Mouse (Mus musculus): ENCODE data around the gene Rapgef4. TPM values are rescaled to one million over a fixed set of nuclear protein-coding genes. Genes with fewer than 3 reads are reported as not detected.
"Not testable (repeated sequence)": the region's sequence is repeated elsewhere in the genome, so short reads cannot be mapped to it uniquely, and the experiment has no call there.

Gene Rapgef4
- total RNA-seq, 2 experiments from 2014 or later = 207 to 220 TPM

DNA sequence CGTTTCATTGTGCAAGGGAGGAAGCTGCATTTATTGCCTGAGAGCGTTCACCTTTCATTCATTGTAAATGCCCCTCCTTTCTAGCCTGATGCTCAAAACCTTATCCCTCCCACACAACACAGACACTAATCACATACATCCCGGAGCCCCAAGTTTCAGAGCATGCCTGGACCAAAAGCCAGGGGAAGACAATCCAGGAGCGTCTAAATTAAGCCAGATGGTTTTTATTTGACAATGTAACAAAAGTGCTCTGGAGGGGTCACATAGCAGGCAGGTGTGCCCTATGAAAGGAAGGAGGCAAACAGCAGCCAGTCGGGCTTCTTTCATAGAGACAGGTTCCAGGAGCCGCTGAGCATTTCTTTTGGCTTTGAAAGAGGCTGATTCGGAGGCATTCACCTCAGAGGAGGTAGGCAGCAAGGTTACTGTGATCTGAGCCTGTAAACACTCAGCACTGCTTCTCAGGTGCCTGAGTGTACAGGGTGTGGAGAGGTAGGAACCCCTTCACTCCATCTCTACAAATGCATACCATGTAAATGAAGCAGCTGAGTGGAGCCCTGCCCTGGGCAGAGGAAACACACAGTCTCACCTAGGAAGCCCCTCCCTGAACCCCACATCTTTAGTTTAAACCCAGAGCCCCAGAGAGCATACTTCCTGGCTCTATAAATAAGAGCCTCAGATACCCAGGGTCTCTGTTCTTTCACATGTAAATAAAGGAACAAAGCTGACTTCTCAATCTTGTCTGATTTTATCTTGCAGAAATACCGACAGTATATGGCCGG lies 155.6 kb downstream of the Rapgef4 start:
- intact Hi-C loops (cut with DNase I) = no loop called here
- DNase-seq (ENCODE audit: low spot score in 2 of 2) = no peak

DNA sequence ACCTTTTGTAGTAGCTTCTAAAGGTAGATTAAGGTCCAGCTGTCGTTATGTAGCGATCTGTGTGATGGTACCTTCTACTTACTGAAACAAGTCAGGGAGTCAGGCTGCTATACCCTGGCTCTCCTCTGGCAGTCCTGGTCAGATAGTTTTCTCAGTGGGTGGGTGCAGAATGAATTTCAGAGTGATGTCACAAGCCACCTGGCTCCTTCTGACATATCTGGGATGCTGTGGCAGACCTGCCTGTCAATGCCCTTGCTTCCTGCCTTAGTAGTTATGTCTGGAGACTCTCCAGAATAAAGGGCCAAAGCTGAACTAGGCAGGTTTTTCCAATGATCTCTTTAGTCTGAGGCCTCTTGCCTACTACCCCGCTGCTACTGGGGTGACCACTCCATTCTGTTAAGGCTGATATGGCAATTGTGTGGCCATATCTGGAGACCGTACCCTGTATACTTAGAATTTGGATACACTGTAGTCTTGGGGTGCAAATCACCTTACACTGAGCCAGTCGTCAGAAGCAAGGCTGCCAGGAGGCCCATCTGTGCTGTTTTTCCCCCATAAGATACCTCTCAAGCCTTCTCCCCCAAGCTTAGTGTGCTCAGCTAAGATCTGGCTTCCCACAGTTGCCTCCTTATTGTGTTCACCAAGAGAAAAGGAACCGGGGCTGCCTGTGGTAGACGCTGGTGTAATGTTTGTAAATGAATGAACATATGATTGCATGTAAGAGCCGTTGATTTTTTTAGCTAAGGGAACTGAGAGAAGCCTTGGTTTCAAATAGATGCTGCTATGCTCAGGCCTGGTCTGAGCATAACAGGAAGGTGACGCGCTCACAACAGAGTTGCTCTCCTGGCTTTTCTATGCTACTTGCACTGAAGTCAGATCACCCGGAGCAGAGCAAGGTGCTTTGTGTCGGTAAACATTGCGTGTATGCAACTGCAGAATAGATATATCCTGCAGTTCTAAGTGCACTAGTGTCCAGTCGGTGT lies 159.1 kb downstream of the Rapgef4 start:
- DNase-seq (ENCODE audit: low spot score in 2 of 2) = no peak
- intact Hi-C loops (cut with DNase I) = no loop called here

DNA sequence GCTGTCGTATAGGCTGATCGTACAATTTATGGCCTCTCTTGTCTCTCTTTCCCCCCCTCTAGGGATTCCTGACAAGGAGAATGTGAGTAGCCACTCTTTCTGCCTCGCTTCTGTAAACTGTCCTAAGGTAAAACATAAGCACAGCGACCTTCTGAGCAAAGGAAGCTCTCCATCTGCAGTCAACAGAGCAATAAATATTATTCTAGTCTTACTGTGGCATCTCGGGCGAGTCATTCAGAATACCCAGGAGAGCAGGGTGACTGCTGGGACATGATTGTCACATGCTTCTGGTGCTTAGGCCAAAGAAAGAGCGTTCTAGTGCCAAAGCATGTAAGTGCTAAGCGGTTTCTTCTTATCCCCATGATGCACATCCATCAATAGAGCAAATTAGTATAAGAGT lies 160.1 kb downstream of the Rapgef4 start:
- intact Hi-C loops (cut with DNase I) = no loop called here

DNA sequence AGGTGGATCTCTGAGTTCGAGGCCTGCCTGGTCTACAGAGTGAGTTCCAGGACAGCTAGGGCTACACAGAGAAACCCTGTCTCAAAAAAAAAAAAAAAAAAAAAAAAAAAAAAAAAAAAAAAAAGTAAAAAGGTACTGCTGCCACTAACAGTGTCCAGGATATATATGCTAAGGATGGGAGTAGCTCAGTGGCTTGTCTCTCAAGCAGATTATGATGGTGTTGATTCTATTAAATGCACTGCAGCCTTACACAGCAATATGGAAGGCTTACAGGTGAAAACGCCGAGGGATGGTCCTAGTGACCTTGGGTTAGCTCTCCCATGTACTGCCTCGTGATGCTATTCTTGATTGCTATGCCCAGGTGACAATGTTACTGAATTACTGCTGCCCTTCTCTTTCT lies 160.7 kb downstream of the Rapgef4 start:
- intact Hi-C loops (cut with DNase I); DNase-seq (ENCODE audit: low spot score in 2 of 2): not testable (repeated sequence)

More for the DNA sequence above, 160.1 kb downstream of the Rapgef4 start:
- no peak for DNase-seq (ENCODE audit: low spot score in 2 of 2)

DNA sequence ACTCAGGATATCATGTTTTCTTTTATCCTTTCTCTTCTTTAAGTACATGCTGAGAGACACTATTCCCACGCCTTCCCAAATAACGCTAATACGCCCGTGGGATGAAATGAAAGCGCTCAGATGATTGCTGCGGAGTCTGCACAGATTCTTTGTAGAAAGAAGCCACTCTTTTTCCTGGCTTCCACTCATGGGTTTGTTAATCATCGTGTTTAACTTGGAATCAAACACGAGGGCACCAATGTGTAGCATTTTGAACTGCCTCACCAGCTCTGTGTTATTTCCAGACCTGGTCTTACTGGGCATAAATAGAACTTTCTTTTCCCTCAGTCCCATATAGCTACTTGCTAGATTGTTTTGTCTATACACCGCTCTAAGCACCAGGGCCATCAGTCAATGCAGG lies 162.4 kb downstream of the Rapgef4 start:
- DNase-seq (ENCODE audit: low spot score in 2 of 2) = no peak
- intact Hi-C loops (cut with DNase I) = no loop called here

DNA sequence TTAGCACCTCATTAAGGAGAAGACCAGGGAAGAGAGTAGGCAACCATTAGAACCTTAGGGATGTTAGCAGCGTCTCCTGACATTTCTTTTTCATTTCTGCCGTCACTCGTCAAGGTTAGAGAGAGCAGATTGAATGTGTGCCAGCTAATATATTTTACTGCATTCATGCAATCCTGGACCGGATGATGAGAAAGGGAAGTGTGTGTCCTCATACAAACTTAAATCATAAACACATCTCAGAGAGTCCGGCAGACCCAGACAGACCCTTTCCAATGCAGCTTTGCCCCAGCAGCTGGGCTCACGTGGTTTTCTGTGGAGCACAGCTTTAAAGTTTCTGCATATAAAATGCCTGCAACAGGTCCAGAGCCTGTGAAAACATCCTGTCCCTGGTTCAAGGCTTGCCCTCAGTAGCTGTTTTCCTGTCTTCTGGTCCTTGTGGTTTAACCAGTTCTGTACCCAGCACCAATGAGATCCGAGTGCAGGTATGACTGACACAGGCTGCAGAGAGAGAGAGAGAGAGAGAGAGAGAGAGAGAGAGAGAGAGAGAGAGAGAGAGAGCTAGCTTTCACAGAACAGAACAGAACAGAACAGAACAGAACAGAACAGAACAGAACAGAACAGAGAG lies 163.6 kb downstream of the Rapgef4 start:
- DNase-seq (ENCODE audit: low spot score in 2 of 2) = no peak
- intact Hi-C loops (cut with DNase I) = loop anchor here (5.0 kb wide), 1 partner anchor 47 kb away; no protein-coding TSS in a partner anchor

DNA sequence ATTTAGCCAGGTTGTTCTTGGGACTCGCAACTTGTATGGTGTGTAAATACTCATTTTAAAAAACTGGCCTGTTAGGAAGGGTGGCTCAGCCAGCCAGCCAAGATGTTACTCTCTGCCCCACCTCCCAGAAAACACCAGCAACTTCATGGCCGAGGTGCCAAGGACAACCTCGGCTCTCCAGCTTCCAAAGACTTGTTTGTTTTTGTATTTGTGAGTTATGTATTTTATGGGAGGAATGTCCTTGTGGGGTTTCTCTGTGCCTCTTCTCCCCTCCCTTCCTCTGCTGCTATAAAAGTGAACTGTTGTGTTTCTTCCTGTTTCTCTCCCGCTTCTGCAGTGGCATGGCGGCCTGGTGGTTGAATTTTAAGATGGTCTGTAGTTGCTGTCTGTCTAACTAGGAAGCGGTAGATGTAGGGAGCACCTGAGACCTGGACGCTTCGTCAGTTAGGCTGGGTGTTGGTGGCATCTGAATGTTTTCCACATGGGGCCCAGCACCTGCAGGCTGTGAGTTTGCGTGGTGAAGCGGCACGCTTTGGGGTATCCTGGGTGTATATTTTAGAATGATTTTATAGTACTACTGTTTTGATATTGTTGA lies 164.3 kb downstream of the Rapgef4 start:
- no peak for DNase-seq (ENCODE audit: low spot score in 2 of 2)
- intact Hi-C loops (cut with DNase I) = loop anchor here (5.0 kb wide), 1 partner anchor 48 kb away; no protein-coding TSS in a partner anchor

DNA sequence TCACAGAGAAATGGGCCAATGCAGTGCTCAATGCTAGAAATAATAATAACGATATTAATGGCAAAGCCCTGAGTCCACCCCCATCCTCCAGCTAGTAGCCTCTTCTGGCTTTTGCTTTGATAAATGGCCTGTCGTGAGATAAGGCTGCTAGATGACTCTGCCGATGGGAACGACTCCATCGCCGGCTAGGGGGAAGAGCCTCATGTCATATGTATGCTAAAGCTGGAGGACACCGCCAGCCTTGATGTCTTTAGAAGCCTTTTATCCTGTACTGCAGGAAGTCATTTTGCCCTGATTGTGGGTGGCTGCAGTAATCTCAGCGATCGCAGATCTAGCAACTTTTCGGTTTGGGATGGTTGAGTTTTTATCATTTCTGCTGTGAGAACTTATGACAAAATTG lies 165.0 kb downstream of the Rapgef4 start:
- intact Hi-C loops (cut with DNase I) = loop anchor here (5.0 kb wide), 1 partner anchor 49 kb away; no protein-coding TSS in a partner anchor
- no peak for DNase-seq (ENCODE audit: low spot score in 2 of 2)

DNA sequence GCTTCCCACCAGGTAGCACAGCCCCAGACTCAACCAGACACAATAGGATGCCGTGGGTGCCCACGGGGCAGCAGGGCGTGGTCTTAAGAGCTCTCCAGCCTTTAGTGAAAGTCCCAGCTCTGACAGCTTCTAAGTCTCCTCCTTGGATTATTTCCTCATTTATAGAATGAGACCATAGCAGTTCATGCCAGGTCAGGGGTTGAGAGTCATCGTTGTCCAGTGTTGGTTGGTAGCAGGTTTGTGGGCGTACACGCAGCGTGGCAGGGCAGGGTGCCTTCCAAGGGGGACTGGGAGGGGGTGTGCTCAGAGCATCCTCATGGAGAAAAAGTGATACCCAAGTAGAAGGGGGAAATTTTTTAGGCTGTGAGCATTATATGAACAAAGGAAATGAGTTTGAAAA lies 166.2 kb downstream of the Rapgef4 start:
- intact Hi-C loops (cut with DNase I) = loop anchor here (5.0 kb wide), 1 partner anchor 50 kb away; no protein-coding TSS in a partner anchor
- no peak for DNase-seq (ENCODE audit: low spot score in 2 of 2)

DNA sequence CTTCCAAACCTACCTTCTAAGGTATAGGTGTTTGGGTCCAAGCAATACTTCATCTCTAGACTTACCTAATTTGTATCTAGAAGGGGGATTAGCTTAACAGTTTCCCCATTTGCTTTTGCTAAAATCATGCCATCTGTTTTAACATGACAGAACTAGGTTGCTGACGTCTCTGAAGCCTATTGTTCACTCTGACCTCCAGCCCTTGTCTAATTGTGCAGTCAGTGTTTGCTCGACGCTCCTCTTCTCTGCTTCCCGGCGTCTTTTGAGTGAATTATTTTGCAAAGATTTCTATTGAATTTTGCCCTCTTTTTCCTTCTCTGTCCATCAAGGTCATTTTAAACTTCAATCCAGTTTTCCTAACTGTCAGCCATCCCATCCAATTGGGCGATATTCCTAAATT lies 166.7 kb downstream of the Rapgef4 start:
- intact Hi-C loops (cut with DNase I) = loop anchor here (5.0 kb wide), 1 partner anchor 50 kb away; no protein-coding TSS in a partner anchor
- no peak for DNase-seq (ENCODE audit: low spot score in 2 of 2)

DNA sequence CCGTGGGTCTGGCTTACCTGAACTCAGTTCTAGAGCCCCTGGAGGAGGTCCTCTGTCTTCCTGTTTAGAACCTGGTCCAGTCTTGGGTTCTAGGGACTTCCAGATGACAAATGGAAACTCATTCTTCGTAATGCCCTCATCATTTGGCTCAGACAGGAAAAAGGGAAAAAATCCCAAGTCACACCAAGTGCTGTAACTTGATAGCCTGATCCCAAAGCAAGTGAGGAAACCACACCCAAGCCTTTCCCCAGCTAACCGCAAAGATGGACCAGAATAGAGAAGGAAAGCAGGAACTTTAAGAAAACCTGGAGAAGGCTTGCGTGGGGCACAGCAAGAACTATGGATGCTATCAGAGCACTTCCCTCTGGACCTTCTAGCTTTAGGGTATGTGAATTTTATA lies 167.6 kb downstream of the Rapgef4 start:
- intact Hi-C loops (cut with DNase I) = loop anchor here (1.0 to 5.0 kb wide), 2 partner anchors 51 to 110 kb away; no protein-coding TSS in a partner anchor
- DNase-seq (ENCODE audit: low spot score in 2 of 2) = no peak

DNA sequence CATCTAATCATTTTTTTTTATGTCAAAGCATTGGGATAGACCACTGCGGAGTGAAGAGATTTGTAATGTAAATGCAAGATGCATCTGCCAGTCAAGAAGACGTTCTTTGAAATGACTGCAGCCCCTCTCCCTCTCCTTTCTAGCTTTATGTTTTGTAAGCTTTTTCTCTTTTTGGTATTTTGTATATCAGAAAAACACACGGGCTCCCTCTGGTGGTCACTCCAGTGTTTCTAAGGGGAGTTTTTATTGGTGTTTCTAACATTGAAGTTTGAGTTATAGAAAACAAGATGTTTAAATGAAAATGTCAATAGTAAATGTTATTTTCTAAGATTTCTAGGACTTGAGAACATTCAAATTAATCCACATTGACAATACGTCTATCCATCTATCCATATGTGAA lies 168.0 kb downstream of the Rapgef4 start:
- peak; percentile 60 to 84 for DNase-seq (ENCODE audit: low spot score in 2 of 2)

DNA sequence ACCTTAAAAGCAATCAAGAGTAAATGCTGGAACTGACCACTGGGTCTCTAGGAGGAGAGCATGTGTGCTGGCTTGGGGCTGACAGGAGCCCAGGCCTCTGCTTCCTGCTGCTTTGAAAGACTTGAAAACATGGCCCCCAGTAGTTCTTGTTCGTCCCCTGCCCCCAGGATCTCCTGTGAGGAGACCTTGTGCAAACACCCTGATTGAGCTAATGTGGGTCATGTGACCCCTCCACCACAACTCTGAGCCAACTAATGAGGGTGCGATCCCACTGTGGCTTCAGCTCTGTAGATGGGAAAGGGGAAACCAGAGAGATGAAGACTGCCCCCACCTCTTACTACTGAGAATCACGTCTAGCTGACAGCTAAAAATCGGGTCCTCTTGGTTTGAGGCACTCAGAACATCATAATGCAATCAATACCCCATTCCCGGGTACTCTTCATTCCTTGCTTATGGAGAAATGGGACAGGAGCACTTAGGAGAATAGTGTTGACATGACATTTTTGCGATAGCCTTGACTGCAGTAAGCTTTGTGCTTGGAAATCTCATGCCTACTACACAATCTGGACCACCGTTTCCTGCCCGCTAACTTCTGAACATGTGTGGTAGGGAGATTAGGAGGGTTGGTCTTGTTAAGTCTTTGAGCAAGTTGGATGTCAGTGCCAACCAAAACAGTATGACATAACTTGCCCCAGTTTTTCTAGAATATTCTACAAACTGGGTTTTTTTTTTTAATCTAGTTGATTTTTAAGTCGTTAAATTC lies 170.9 kb downstream of the Rapgef4 start:
- DNase-seq (ENCODE audit: low spot score in 2 of 2) = no peak
- intact Hi-C loops (cut with DNase I) = no loop called here

More for the DNA sequence above, 168.0 kb downstream of the Rapgef4 start:
- intact Hi-C loops (cut with DNase I) = loop anchor here (1.0 to 5.0 kb wide), 2 partner anchors 52 to 111 kb away; no protein-coding TSS in a partner anchor

DNA sequence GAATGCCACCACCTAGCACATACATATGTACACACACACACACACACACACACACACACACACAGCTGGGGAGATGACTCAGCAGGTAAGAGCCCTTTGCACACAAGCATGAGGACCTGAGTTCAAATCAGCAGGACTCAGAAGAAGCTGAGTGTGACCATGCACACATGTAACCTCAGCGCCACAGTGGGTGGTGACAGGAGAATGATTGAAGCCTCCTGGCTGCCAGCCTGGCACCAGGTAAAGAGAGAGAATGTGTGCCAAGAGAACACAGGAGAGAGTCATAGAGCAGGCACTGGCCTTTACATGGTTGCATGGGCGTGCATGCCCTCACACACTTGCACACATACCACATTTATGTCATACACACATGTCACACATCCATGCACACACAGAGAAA lies 171.7 kb downstream of the Rapgef4 start:
- intact Hi-C loops (cut with DNase I) = no loop called here

DNA sequence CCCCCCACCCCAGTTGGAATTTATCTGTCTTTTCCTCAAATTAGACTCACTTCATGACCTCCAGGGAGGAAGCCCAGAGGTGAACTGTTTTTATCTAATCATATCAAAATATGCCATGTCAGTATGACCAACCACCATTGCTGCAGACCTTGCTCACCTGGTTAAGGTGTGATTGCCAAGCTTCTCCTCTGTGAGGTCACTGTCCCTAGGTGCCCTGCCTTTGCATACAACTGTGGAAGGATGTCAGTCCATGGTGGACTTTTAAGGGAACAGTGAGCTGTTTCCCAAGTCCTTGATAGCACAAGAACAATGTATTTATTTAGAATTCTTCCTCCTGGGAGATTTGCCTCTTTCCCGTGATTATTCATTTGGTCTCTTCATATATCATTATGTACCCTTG lies 172.8 kb downstream of the Rapgef4 start:
- intact Hi-C loops (cut with DNase I) = no loop called here

More for the DNA sequence above, 171.7 kb downstream of the Rapgef4 start:
- DNase-seq (ENCODE audit: low spot score in 2 of 2) = no peak

DNA sequence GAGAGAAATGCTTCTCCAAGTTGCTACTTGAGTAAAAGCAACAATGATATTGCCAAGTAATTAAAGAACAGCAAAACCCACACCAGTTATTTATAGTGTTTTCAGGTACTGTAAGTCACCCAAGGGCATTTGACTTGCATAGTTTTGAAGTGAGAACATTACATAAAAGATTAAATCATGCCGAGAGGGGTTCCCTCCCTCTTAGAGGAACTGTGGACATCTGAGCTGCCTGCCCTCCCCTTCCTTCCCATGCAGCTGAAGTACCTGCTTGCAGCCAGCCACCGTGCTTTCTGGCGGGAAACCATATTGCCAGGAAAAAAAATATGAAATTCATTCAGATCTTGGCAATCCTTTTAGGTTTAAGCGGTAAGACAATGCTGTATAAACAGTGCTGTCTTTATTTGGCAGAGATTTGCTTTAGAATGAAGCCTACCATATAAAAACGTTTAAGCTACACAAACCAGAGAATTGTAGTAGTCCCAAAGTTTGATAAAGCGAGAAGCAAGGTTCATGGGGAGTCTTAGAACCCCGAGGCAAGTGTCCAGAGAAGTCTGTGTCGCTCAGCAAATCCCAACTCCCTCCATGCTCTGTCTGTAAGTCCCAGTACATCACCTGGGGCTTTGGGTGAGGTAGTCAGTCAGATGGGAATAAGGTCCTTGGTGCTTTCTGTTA lies 174.2 kb downstream of the Rapgef4 start:
- no peak for DNase-seq (ENCODE audit: low spot score in 2 of 2)
- intact Hi-C loops (cut with DNase I) = no loop called here

More for the DNA sequence above, 172.8 kb downstream of the Rapgef4 start:
- no peak for DNase-seq (ENCODE audit: low spot score in 2 of 2)

DNA sequence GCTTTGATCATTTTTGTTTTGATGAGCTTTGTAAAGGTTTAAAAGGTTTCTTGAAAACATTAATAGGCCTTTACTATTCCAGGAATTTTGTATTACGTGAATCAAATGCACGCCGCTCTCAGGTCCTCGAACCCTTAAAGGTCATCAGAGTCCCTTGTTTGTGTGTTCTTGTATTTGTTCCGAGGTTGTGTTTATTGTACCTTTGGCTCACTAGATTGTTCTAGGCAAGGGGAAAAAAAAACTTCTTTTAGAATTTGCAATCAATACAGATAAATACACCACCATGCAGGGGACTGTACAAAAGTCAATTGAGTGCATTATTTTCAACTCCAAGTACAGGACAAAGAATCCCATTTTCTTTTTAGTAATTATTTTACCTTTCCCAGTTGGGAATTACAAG lies 175.4 kb downstream of the Rapgef4 start:
- intact Hi-C loops (cut with DNase I) = no loop called here
- DNase-seq (ENCODE audit: low spot score in 2 of 2) = no peak

DNA sequence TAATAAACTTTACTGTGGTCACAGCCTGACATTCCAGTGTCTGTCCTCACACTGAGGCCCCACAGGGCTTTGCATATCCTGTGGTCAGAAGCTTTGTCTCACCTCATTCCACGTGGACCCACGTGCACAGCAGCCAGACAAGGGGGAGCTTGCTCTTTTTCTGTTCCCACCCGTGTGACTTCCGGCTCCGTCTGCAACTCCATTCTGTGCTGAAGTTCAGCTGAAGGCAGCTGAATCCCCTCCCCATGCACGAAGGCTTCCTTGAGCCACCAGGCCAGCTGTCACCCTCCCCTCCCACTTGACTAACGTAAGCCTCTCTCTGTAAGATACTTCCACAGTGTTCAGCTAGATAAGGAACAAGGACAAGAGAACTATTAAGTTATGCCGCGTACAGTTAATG lies 176.5 kb downstream of the Rapgef4 start:
- DNase-seq (ENCODE audit: low spot score in 2 of 2) = no peak
- intact Hi-C loops (cut with DNase I) = no loop called here
